Mouse (Mus musculus) CH12.LX (cell line): ENCODE results near the gene Tlk2. TPM values are rescaled to one million over a fixed set of nuclear protein-coding genes. Genes with fewer than 3 reads are reported as not detected.

Experiments
- DNase-seq: peaks from one replicate; pipeline ENCODE4 v3.0.0-alpha.2; 2013; ENCODE audit errors: extremely low read depth
- H3K27ac ChIP-seq: 2 replicates; pipeline ENCODE4 v1.5.1; 2012; ENCODE audit warnings: low read depth, mild to moderate bottlenecking, control low read depth, moderate library complexity; ENCODE audit not compliant: insufficient read depth
- H3K27me3 ChIP-seq: replicated peaks from 2 replicates; pipeline ENCODE3; 2012; ENCODE audit warnings: inconsistent platforms
- H3K36me3 ChIP-seq, 2 experiments: replicated peaks in 1 of 2; 2 replicates each; pipeline versions ENCODE3 to v1.6.1; 2012; ENCODE audit warnings: inconsistent platforms in 1 of 2, low read length in 1 of 2, mild to moderate bottlenecking in 1 of 2, mixed read lengths in 1 of 2, moderate library complexity in 1 of 2; ENCODE audit not compliant: control insufficient read depth in 1 of 2, insufficient read depth in 1 of 2
- H3K4me1 ChIP-seq, 2 experiments: 2 replicates each; pipeline ENCODE4 v1.6.1; 2012; ENCODE audit warnings: inconsistent platforms in 1 of 2, moderate library complexity in 1 of 2; ENCODE audit not compliant: insufficient read depth in 2 of 2, control insufficient read depth in 1 of 2
- H3K4me2 ChIP-seq: 2 replicates; pipeline ENCODE4 v1.6.1; 2012; ENCODE audit warnings: low read depth, mild to moderate bottlenecking, control low read depth; ENCODE audit not compliant: poor library complexity, insufficient read depth, severe bottlenecking
- H3K4me3 ChIP-seq, 3 experiments: fragments of 150-350 bp in 1 of 3; sonication (generic) in 1 of 3; replicated peaks in 1 of 3; 2 replicates each; pipeline versions ENCODE3 to v1.5.1; 2011 to 2012; ENCODE audit warnings: low read depth in 2 of 3, low read length in 2 of 3, mild to moderate bottlenecking in 2 of 3, moderate library complexity in 2 of 3, control low read depth in 1 of 3, improper control_type of control experiment in 1 of 3, inconsistent platforms in 1 of 3, mixed read lengths in 1 of 3; ENCODE audit not compliant: poor library complexity in 1 of 3
- H3K79me2 ChIP-seq: replicated peaks from 2 replicates; pipeline ENCODE4 v1.6.1; 2012; ENCODE audit warnings: mild to moderate bottlenecking, moderate library complexity; ENCODE audit not compliant: control insufficient read depth, poor library complexity, insufficient read depth, severe bottlenecking; ENCODE audit errors: extremely low read depth
- H3K9ac ChIP-seq: 2 replicates; pipeline ENCODE4 v1.6.1; 2012; ENCODE audit warnings: low read depth, mild to moderate bottlenecking, control low read depth, moderate library complexity; ENCODE audit not compliant: insufficient read depth
- H3K9me3 ChIP-seq: replicated peaks from 2 replicates; pipeline ENCODE3; 2012; ENCODE audit warnings: low read length, inconsistent platforms, mixed read lengths
- CHD1 ChIP-seq: IDR thresholded peaks from 2 replicates; pipeline ENCODE4 v1.6.1; 2012; ENCODE audit warnings: low read depth, low read length, improper control_type of control experiment, inconsistent platforms
- CHD2 ChIP-seq: IDR thresholded peaks from 2 replicates; pipeline ENCODE4 v1.6.1; 2011; ENCODE audit warnings: low read length, improper control_type of control experiment
- EP300 ChIP-seq: IDR thresholded peaks from 2 replicates; pipeline ENCODE4 v1.6.1; 2011; ENCODE audit warnings: low read length, improper control_type of control experiment
- GABPA ChIP-seq: IDR thresholded peaks from 2 replicates; pipeline ENCODE4 v1.6.1; 2012; ENCODE audit warnings: low read depth, low read length, improper control_type of control experiment, inconsistent platforms; ENCODE audit not compliant: insufficient replicate concordance
- IRF4 ChIP-seq: IDR thresholded peaks from 2 replicates; pipeline ENCODE4 v1.6.1; 2014; ENCODE audit warnings: low read depth, mild to moderate bottlenecking, inconsistent platforms, low read length, improper control_type of control experiment
- JUN ChIP-seq: IDR thresholded peaks from 2 replicates; pipeline ENCODE4 v1.6.1; 2011; ENCODE audit warnings: low read depth, mild to moderate bottlenecking, low read length, improper control_type of control experiment, moderate library complexity; ENCODE audit not compliant: insufficient read depth
- JUND ChIP-seq: conservative IDR thresholded peaks from 2 replicates; pipeline ENCODE4 v1.6.1; 2011; ENCODE audit warnings: low read depth, low read length, improper control_type of control experiment
- MAFK ChIP-seq: IDR thresholded peaks from 2 replicates; pipeline ENCODE4 v1.6.1; 2011; ENCODE audit warnings: low read length, improper control_type of control experiment; ENCODE audit not compliant: insufficient replicate concordance
- MAX ChIP-seq: IDR thresholded peaks from 2 replicates; pipeline ENCODE4 v1.6.1; 2011; ENCODE audit warnings: low read length, improper control_type of control experiment
- MAZ ChIP-seq: IDR thresholded peaks from 2 replicates; pipeline ENCODE4 v1.6.1; 2012; ENCODE audit warnings: low read depth, mild to moderate bottlenecking, inconsistent platforms, low read length, improper control_type of control experiment, moderate library complexity
- MEF2A ChIP-seq: IDR thresholded peaks from 2 replicates; pipeline ENCODE4 v1.6.1; 2014; ENCODE audit warnings: low read depth, mild to moderate bottlenecking, inconsistent platforms, low read length, improper control_type of control experiment, borderline replicate concordance
- NRF1 ChIP-seq: IDR thresholded peaks from 2 replicates; pipeline ENCODE4 v1.6.1; 2014; ENCODE audit warnings: low read depth, mild to moderate bottlenecking, inconsistent platforms, low read length, improper control_type of control experiment, moderate library complexity
- POLR2A ChIP-seq: IDR thresholded peaks from 2 replicates; pipeline ENCODE4 v1.6.1; 2011; ENCODE audit warnings: low read depth, mild to moderate bottlenecking, improper control_type of control experiment, low read length
- POLR2AphosphoS2 ChIP-seq: IDR thresholded peaks from 2 replicates; pipeline ENCODE4 v1.6.1; 2011; ENCODE audit warnings: low read depth, low read length, improper control_type of control experiment
- RAD21 ChIP-seq: IDR thresholded peaks from 2 replicates; pipeline ENCODE4 v1.6.1; 2011; ENCODE audit warnings: low read depth, mild to moderate bottlenecking, low read length, improper control_type of control experiment, moderate library complexity
- RCOR1 ChIP-seq: conservative IDR thresholded peaks from 2 replicates; pipeline ENCODE4 v1.6.1; 2012; ENCODE audit warnings: low read depth, mild to moderate bottlenecking, inconsistent platforms, low read length, improper control_type of control experiment
- SIN3A ChIP-seq: IDR thresholded peaks from 2 replicates; pipeline ENCODE4 v1.6.1; 2012; ENCODE audit warnings: low read length, improper control_type of control experiment, inconsistent platforms
- TBP ChIP-seq: conservative IDR thresholded peaks from 2 replicates; pipeline ENCODE4 v1.6.1; 2011; ENCODE audit warnings: low read depth, low read length, improper control_type of control experiment
- USF1 ChIP-seq: IDR thresholded peaks from 2 replicates; pipeline ENCODE4 v1.6.1; 2014; ENCODE audit warnings: low read depth, mild to moderate bottlenecking, inconsistent platforms, low read length, improper control_type of control experiment
- ZC3H11A ChIP-seq: IDR thresholded peaks from 2 replicates; pipeline ENCODE4 v1.6.1; 2012; ENCODE audit warnings: low read depth, mild to moderate bottlenecking, inconsistent platforms, low read length, improper control_type of control experiment
- ZNF384 ChIP-seq: IDR thresholded peaks from 2 replicates; pipeline ENCODE4 v1.6.1; 2012; ENCODE audit warnings: low read depth, low read length, improper control_type of control experiment, inconsistent platforms
- dilution Hi-C: fragments of 300-500 bp; cut with MboI; formaldehyde crosslinking; loops from 2 replicates; pipeline ENCODE4 v1.14.3; 2020; ENCODE audit warnings: low sequenced_read_pairs; ENCODE audit not compliant: extremely low pct_unique_long_range_greater_than_20kb, extremely low pct_ligation_motif_present
- in situ Hi-C: fragments of 300-500 bp; cut with MboI; formaldehyde crosslinking; loops from 3 replicates; pipeline ENCODE4 v1.14.3; 2019; ENCODE audit warnings: low sequenced_read_pairs, low pct_ligation_motif_present, low pct_unique_long_range_greater_than_20kb, mixed read lengths
- polyA plus RNA-seq: library from polyadenylated mRNA; unstranded; fragments of >175 nt; gene quantifications from 2 replicates; pipeline ENCODE4 v1.2.1, GENCODE M21; 2012; ENCODE audit warnings: low read depth; ENCODE audit not compliant: insufficient read length
- total RNA-seq, 2 experiments: library from RNA; depleted of rRNA; stranded (reverse); fragments of 300-350 nt in 1 of 2; fragments of >200 nt in 1 of 2; gene quantifications; 2 replicates each; pipeline ENCODE4 v1.2.3; 2012 to 2014

Tlk2 gene
- total and polyA plus RNA-seq, 3 experiments, result 78.0 to 90.6 (median 85.1) TPM

- H3K27ac ChIP-seq, result no peak overlapping the region
- in situ Hi-C loops, result no loop called here
- H3K4me1 ChIP-seq, result peaks cover 0 to 11% of the 10 kb centered on the region in 2 experiments; a peak in 2 of 4 replicates
- H3K27me3 ChIP-seq, result no peaks in the 10 kb centered on the region
- H3K4me2 ChIP-seq, result no peak overlapping the region
- no peak overlapping the region for H3K9ac ChIP-seq
- dilution Hi-C loops, result no loop called here
- TF ChIP-seq USF1 (no peak), POLR2A (no peak), EP300 (no peak), SIN3A (no peak), MEF2A (no peak), MAFK (no peak)
- no peaks in the 10 kb centered on the region for H3K9me3 ChIP-seq
- H3K4me3 ChIP-seq, result no peak overlapping the region
- no peak for DNase-seq
- H3K79me2 ChIP-seq, result peaks cover 2% of the 10 kb centered on the region; the same call in 1 of the 2 replicates
- peaks cover 63 to 89% of the 10 kb centered on the region in 2 experiments for H3K36me3 ChIP-seq
Observed at GRCm38 (mm10) chr11:105247321-105247720, 68.7 kb downstream of the Tlk2 start.

GRCm38 (mm10) chr11:105259733-105260132 is 81.1 kb downstream of the Tlk2 start:
- no peak for DNase-seq

GRCm38 (mm10) chr11:105261116-105261515 is 82.5 kb downstream of the Tlk2 start:
- H3K4me3 ChIP-seq, result no peak overlapping the region
- no peak overlapping the region for H3K9ac ChIP-seq
- H3K9me3 ChIP-seq, result no peaks in the 10 kb centered on the region
- TF ChIP-seq JUN (no peak), NRF1 (no peak), CHD2 (no peak), ZNF384 (no peak), GABPA (no peak), RCOR1 (no peak), EP300 (no peak), TBP (no peak), CHD1 (no peak), MAX (no peak)
- dilution Hi-C loops, result no loop called here
- H3K27me3 ChIP-seq, result no peaks in the 10 kb centered on the region
- H3K4me2 ChIP-seq, result no peak overlapping the region
- H3K4me1 ChIP-seq, result no peaks in the 10 kb centered on the region
- in situ Hi-C loops, result no loop called here
- H3K36me3 ChIP-seq, result peaks cover 54 to 81% of the 10 kb centered on the region in 2 experiments
- no peak for DNase-seq
- no peaks in the 10 kb centered on the region for H3K79me2 ChIP-seq
- no peak overlapping the region for H3K27ac ChIP-seq

More at GRCm38 (mm10) chr11:105259733-105260132, 81.1 kb downstream of the Tlk2 start:
- TF ChIP-seq POLR2AphosphoS2, result no peak
- no peak for TF ChIP-seq GABPA
- TF ChIP-seq MAZ, result no peak
- TF ChIP-seq IRF4, result no peak
- TF ChIP-seq MAX, result no peak
- no peak for TF ChIP-seq RAD21
- TF ChIP-seq ZC3H11A, result no peak
- no peak for TF ChIP-seq JUND
- no peaks in the 10 kb centered on the region for H3K27me3 ChIP-seq
- in situ Hi-C loops, result no loop called here
- no peaks in the 10 kb centered on the region for H3K79me2 ChIP-seq
- no peak overlapping the region for H3K4me3 ChIP-seq
- H3K9me3 ChIP-seq, result no peaks in the 10 kb centered on the region
- no peak overlapping the region for H3K4me2 ChIP-seq
- no peaks in the 10 kb centered on the region for H3K4me1 ChIP-seq
- H3K36me3 ChIP-seq, result peaks cover 58 to 84% of the 10 kb centered on the region in 2 experiments
- dilution Hi-C loops, result no loop called here
- no peak overlapping the region for H3K27ac ChIP-seq
- H3K9ac ChIP-seq, result no peak overlapping the region
